Mouse (Mus musculus) embryo, embryonic 10 days (tissue): ENCODE data around the gene Gkap1.
A peak's percentile ranks its signal among the peaks of the same experiment; 100 is the strongest.

Source experiments
- DNase-seq: peaks from one replicate; pipeline ENCODE4 v3.0.0-alpha.2; 2015; ENCODE audit warnings: low spot score

Gkap1 gene

DNA sequence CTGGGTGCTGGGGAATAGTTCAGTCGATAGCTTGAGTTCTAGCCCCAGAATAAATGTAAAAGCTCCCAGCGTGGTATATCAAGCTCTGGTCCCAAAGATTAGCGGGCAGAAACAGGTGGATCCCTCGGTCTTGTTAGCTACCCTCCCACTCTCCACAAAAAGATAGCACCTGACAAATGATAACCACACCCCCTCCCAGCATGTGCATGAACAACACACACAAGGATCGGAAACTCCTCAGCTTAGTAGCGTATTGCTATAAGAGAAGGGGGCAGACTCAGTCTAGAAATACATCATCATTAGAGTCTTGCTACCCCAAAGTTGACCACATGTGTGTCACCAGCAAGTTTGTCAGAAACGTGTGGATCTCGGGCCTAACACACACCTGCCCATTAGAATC lies at the start of gene Gkap1:
TSS of gene Gkap1 (minus strand) at position 101 of the 400 bp plus-strand sequence.
- no peak for DNase-seq

GRCm38 (mm10) chr13:58317768-58318167 lies 42.3 kb upstream of the Gkap1 start:
- DNase-seq = no peak

GRCm38 (mm10) chr13:58314991-58315390 lies 39.5 kb upstream of the Gkap1 start:
- DNase-seq = no peak

DNA sequence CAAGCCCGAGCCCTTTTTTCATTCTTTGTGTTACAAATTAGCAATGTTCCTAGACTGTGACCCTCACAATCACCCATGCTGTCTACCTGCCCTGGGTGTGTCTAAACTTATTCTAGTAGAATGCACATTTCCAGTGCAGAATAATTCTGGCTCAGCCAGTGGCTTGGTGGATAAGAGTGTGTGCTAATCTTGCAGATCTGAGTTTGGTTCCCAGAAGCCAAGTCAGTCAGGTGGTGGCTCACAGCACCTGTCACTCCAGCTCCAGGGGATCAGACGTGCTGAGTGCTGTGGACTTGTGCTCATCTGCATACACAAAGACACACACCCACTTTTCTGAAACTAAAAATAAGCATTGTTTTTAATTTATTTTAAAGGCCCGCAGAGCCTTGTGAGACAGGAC lies 38.3 kb upstream of the Gkap1 start:
- DNase-seq = no peak

DNA sequence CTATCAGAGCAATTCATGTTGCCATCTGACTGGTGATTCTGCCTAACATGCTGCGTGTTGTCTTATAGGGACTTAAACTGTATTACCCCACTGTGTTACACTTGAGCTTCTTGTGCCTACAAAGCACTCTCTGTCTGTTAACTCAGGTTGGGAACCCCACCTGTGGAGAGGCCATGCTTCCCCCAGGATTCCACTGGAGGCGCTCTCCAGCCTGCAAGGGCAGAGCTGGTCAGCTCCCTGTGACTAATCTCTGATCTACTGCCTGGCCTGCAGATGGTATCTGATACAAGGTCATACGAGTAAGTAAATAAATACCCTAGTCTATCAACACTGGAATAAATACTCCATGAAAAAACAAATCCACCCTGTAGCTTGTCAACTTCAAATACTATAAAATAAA lies 35.9 kb upstream of the Gkap1 start:
- DNase-seq = peak; percentile 12

DNA sequence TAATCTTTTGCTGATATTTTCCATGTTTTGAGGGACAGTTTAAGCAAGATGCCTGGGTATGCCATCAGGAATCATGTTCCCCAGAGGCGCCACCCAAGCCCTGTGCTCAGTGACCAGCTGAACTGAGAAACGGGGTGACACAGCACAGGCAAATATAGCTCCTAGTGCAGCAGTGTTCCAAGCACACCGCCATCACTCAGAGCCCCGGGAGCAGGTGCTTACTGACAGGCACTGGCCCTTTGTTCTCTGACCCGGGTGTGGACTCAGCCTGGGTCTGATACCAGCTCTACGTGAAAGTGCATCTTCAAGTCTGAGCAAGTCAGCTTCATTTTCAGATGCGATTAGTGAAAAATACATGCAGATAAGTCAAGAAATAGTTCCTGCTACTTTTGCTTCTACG lies 34.0 kb upstream of the Gkap1 start:
- DNase-seq = no peak

DNA sequence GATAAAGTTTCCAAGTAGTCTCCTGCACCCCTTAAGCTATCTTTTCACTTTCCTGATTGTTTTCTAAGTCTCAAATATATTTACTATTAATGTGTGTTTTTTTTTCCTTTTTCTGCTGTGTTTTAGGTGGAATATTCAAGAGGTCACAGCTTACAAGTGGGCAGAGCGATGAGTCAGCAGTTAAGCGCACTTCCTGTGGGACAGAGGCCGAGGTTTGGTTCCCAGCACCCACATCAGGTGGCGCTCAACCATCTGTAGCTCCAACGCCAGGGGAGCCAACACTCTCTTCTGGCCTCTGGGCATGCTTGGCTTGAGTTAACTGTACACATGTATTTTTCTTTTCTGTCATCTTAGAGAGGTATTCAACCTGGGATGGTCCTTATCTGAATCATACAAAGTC lies 32.0 kb upstream of the Gkap1 start:
- DNase-seq = no peak

GRCm38 (mm10) chr13:58305230-58305629 lies 29.7 kb upstream of the Gkap1 start:
- no peak for DNase-seq

DNA sequence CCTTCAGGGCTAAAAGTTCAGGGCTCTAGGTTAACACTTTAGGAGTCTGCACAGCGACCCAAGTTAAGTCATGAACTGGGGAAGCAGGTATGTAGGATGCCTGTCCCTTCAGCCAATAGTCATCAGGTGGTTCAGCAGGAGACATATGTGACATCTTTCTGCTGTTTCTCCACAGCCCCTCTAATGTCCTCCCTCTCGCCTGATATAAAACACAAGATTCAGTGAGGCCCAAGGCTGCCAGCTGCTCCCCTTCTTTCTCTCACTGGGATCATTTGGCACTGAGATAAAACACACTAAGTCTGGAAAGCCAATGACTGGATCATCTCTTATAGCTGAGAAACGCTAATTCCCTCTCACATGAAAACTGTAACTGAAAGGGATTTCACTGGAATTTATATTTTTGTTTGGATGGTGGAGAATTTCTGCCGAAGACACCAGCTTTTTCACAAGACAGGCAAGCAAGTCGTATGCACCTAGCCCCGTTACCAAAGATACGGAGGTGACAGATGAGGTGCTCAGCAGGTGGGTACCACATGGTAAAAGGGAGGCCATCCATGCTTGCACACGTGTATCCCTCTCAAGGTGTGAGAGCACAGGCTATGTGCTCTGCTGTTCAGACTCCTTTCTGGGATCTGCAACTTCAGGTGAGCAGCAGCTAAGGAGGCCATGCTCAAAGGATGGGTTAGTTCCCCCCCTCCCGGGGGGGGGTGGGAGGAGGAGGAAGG lies 27.1 kb upstream of the Gkap1 start:
- no peak for DNase-seq

DNA sequence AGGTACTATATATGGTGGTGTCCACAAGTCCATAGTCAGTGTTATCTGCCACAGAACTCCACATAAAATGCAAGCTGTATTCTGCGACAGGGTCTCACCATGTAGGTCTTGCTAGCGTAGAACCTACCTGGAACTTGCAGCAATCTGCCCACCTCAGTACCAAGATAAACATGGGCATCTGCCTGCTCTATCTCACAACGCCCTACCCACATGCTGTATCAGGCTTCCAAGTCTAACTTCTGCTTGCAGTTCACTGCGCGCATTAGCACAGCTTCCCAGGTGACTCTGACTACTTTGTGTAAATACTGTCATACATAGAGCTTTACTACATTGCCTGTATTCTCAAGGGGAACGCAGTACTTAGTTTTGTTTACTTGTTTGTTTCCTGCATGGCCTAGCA lies 26.5 kb upstream of the Gkap1 start:
- no peak for DNase-seq

- DNase-seq = no peak
Observed at GRCm38 (mm10) chr13:58298756-58299155, 23.3 kb upstream of the Gkap1 start.

DNA sequence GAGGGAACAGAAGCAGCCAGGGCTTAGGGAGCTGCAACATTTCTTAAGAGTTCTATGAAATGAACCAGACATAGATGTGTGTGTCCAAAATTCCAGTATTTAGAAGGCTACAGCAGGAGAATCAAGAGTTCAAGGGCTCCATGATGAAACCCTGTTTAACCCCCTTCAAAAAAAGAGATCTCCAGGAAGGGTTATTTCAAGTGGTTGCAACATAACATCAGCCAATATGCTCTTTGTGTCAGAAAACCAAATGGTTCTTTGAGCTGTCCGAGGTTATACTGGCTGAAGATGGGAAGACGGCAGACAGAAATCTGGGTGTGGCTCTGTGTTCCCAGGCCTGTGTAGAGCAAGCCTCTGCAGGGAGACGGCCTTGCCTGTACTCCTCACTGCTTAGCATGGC lies 20.1 kb upstream of the Gkap1 start:
- DNase-seq = no peak

GRCm38 (mm10) chr13:58292811-58293210 lies 17.3 kb upstream of the Gkap1 start:
- peak; percentile 82 for DNase-seq

- DNase-seq = no peak
Observed at GRCm38 (mm10) chr13:58289308-58289707, 13.8 kb upstream of the Gkap1 start.

- peak; percentile 92 for DNase-seq
Observed at GRCm38 (mm10) chr13:58287822-58288221, 12.3 kb upstream of the Gkap1 start.

- no peak for DNase-seq
Observed at GRCm38 (mm10) chr13:58283466-58283865, 8.0 kb upstream of the Gkap1 start.

GRCm38 (mm10) chr13:58281936-58282335 lies 6.4 kb upstream of the Gkap1 start:
- no peak for DNase-seq

GRCm38 (mm10) chr13:58280528-58280927 lies 5.0 kb upstream of the Gkap1 start:
- no peak for DNase-seq

DNA sequence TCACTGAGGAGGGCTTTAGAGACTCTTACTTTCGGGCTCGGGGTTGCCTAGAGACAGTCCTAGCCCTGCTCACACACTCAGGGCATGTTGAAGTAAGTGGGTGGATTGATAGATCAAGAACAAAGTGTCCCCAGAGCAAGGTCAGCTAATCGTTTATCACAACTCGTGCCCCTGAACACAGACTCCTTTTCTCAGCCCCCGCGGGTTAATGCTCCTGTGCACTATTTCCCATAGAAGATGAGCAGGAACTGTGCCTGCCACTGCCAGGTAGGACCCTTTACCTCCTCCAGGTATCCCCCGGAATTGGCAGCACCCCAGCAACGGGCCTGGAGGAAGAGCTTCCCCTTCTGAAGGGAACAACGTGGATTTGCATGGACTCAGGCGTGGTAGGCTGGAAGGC lies 757 bp upstream of the Gkap1 start:
- DNase-seq = no peak

GRCm38 (mm10) chr13:58275076-58275475 lies 423 bp downstream of the Gkap1 start:
- no peak for DNase-seq

- DNase-seq = peak; percentile 75
Observed at GRCm38 (mm10) chr13:58274259-58274991, 1.1 kb downstream of the Gkap1 start.

DNA sequence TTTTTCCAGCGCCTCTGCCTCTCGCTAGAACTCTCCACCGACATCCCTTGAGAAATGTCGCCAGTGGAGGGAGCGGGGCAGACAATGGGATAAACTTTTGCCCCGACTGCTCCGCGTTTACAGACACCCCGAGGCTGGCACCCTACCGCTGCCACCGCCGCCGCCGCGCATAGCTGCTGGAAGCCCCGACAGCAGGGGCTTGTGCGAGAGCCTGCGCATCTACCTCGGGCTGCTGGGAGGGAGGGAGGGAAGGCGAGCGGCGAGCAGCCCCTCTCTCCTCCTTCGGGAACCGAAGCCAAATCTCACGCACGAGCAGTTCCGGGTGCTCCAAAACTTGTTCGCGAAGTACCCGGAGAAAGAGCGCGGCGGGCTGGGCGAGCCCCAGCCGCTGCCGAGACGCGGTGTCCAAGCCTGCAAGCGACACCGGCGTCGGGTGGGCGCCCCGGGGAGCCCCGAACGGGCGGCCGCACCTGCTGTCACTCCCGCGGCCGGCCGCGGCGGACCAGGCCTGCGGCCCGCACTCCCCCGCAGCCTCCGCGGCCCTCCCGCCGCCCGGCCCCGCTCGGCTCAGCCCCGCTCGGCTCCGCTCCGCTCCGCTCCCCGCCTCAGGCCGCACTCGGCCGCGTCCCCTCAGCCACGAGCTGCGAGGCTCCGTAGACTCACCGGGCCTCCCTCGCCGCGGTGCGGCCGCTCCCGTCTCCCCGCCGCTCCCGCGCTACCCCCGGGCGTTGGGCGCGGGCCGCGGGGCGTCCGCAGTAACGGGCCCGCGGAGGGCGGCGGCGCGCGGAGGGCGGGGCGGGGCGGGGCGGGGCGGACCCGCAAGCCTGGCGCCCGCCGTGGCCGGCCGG lies 1.9 kb downstream of the Gkap1 start:
- DNase-seq = peak; percentile 55

- DNase-seq = no peak
Observed at GRCm38 (mm10) chr13:58266864-58267263, 8.6 kb downstream of the Gkap1 start.
